Mouse (Mus musculus): ENCODE data around the gene Orm3. TPM values are rescaled to one million over a fixed set of nuclear protein-coding genes. Genes with fewer than 3 reads are reported as not detected.

Gene Orm3
- polyA plus RNA-seq, 1 experiment from 2014 or later, result not detected

DNA sequence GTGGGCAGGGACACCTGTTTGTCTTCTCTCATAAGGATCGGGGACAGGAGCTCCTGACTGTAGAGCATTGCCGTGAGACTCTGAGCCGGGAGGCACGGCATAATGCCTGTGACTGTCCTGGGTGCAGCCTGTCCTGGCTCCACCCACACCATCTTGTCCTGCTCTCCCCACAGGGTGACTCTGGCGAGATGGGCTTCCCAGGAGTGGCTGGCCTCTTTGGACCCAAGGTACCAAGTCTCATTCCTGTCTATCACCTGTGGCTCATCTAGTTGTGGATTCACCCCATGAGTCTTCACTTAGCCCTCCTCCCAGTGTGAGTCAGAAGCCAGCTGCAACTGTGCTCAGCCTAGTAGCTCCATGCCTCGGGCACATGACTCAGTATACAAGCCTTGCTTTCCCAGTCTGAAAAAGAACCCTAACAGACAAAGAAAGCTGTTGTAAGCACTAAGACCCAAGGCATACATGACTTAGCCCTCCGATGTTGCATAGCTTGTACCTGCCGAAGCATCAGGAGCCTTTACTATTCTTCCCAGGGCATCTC is 32.6 kb upstream of the Orm3 start:
- ATAC-seq (ENCODE audit: low read depth), result no peak
- Histone ChIP-seq H3K27ac (replicated peaks; ENCODE audit: low read depth, low read length) (no peak overlapping the region), H3K4me1 (ENCODE audit: control insufficient read depth, insufficient read depth, low read length) (no peaks in the 10 kb centered on the region), H3K4me3 (ENCODE audit: low read depth, low read length) (no peak overlapping the region), H3K36me3 (ENCODE audit: control insufficient read depth, insufficient read depth, low read length) (peaks cover 79% of the 10 kb centered on the region), H3K4me2 (ENCODE audit: low read depth, low read length) (no peak overlapping the region), H3K9me3 (ENCODE audit: control insufficient read depth, low read length) (no peaks in the 10 kb centered on the region), H3K9ac (ENCODE audit: low read depth, low read length) (no peak overlapping the region), H3K27me3 (replicated peaks; ENCODE audit: control insufficient read depth, insufficient read depth, low read length) (no peaks in the 10 kb centered on the region)
- DNase-seq (ENCODE audit: low spot score), result no peak
- 71% methylated on average over 8 of the region's 8 CpGs for WGBS

DNA sequence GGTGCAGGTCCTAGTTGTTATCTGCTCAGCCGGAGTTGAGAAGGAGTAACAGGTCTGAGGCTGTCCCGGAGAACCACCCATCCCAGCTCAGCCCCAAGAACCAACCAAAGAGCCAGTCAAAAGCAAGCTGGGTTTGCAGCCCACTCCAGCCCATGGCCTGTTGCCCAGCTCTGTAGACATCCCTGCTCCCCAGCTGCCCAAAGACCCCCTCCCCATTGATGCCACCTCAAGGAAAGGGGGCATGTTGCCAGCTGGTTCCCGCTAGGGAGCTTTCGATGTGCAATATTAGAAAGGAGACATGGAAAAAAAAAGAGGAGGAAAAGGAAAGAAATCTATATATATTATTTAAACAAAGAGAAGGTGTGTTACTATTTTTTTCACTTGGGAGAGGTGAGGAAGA is 22.6 kb upstream of the Orm3 start:
- DNase-seq (ENCODE audit: low spot score) (no peak), ATAC-seq (ENCODE audit: low read depth) (no peak)
- Histone ChIP-seq H3K9ac (ENCODE audit: low read depth, low read length) (no peak overlapping the region), H3K4me1 (ENCODE audit: control insufficient read depth, insufficient read depth, low read length) (no peaks in the 10 kb centered on the region), H3K27me3 (replicated peaks; ENCODE audit: control insufficient read depth, insufficient read depth, low read length) (no peaks in the 10 kb centered on the region), H3K4me3 (ENCODE audit: low read depth, low read length) (no peak overlapping the region), H3K27ac (replicated peaks; ENCODE audit: low read depth, low read length) (no peak overlapping the region), H3K9me3 (ENCODE audit: control insufficient read depth, low read length) (no peaks in the 10 kb centered on the region), H3K4me2 (ENCODE audit: low read depth, low read length) (no peak overlapping the region), H3K36me3 (ENCODE audit: control insufficient read depth, insufficient read depth, low read length) (peaks cover 56% of the 10 kb centered on the region)
- WGBS, result 87% methylated on average over 4 of the region's 4 CpGs

DNA sequence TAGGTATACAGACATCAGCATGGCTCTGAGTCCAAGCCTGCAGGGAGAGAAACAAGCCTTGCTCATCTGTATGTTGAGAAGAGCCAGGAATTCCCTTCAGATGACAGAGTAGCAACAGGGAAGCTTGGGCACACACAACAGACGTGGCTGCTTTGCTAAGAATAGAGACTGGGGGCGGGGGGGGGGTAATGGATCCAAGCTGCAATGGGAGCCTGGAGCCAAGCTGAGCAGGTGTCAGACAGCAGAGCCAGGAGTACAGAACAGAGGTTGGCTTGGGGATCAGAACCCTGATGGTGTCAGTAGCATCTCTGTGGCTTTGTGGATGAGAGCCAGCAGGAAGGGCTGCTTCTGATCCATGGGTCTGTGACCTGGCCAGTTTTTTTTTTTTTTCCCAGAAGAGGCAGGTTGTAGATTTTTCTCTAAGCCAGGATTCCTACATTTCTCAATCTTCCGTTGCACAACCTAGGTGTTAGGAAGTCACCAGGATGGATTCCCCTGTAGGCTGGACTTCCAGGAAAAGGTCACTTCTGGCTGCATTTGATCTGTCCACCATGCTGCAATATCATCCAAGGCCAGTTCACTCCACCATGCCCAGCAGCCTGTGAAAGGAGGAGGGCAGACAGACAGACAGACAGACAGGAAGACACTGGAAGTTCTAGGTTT is 17.4 kb upstream of the Orm3 start:
- DNase-seq (ENCODE audit: low spot score) (no peak), ATAC-seq (ENCODE audit: low read depth) (no peak)
- no peak overlapping the region for H3K9ac ChIP-seq (ENCODE audit: low read depth, low read length)

DNA sequence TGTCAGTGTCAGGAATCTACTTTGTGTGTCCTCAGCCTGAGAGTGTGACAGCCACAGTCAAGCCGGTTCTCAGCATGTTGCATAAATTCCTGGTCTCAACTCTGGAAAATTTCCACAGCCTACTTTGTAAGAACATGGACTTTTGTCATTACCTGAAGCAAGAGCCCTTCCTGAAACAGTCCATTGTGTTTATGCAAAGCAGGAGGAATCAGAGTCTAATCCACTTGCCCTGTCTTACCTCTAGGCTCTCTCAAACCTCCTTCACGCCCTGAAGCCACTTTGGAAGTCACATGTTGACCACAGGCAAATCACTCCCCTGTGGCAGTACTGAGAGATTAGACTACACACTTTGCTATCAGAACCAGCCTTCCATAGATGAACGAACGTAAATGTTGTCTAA is 13.5 kb upstream of the Orm3 start:
- H3K4me3 ChIP-seq (ENCODE audit: low read depth, low read length), result no peak overlapping the region
- H3K27ac ChIP-seq (replicated peaks; ENCODE audit: low read depth, low read length), result no peak overlapping the region
- DNase-seq (ENCODE audit: low spot score), result no peak
- H3K27me3 ChIP-seq (replicated peaks; ENCODE audit: control insufficient read depth, insufficient read depth, low read length), result no peaks in the 10 kb centered on the region
- no peak overlapping the region for H3K9ac ChIP-seq (ENCODE audit: low read depth, low read length)
- no peaks in the 10 kb centered on the region for H3K36me3 ChIP-seq (ENCODE audit: control insufficient read depth, insufficient read depth, low read length)
- 67% methylated on average over 4 of the region's 4 CpGs for WGBS
- no peaks in the 10 kb centered on the region for H3K9me3 ChIP-seq (ENCODE audit: control insufficient read depth, low read length)
- no peak overlapping the region for H3K4me2 ChIP-seq (ENCODE audit: low read depth, low read length)
- no peaks in the 10 kb centered on the region for H3K4me1 ChIP-seq (ENCODE audit: control insufficient read depth, insufficient read depth, low read length)
- ATAC-seq (ENCODE audit: low read depth), result no peak

More for the DNA sequence above, 17.4 kb upstream of the Orm3 start:
- Histone ChIP-seq H3K27ac (replicated peaks; ENCODE audit: low read depth, low read length) (no peak overlapping the region), H3K4me1 (ENCODE audit: control insufficient read depth, insufficient read depth, low read length) (no peaks in the 10 kb centered on the region), H3K36me3 (ENCODE audit: control insufficient read depth, insufficient read depth, low read length) (peaks cover 15% of the 10 kb centered on the region), H3K27me3 (replicated peaks; ENCODE audit: control insufficient read depth, insufficient read depth, low read length) (no peaks in the 10 kb centered on the region), H3K4me2 (ENCODE audit: low read depth, low read length) (no peak overlapping the region), H3K4me3 (ENCODE audit: low read depth, low read length) (no peak overlapping the region), H3K9me3 (ENCODE audit: control insufficient read depth, low read length) (no peaks in the 10 kb centered on the region)
- 53% methylated on average over 3 of the region's 3 CpGs for WGBS

DNA sequence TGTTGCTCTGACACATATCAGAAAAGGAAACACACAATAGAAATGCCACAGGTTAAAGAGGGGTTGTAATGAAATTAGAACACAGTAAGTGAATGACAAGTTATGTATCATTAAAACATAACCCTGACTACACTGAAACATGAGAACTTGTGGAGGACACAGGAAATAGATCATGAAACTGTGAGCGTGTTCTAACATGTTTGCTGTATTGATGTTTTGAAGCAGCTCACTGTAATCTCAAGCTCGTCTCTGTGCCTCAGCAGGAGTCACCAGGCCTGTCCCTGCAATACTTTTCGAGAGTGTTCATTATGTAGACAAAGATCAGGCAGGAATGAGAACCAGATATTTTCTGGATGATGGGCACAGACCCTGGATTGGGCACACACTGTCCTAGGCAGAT is 12.4 kb upstream of the Orm3 start:
- Histone ChIP-seq H3K27me3 (replicated peaks; ENCODE audit: control insufficient read depth, insufficient read depth, low read length) (no peaks in the 10 kb centered on the region), H3K4me2 (ENCODE audit: low read depth, low read length) (no peak overlapping the region), H3K36me3 (ENCODE audit: control insufficient read depth, insufficient read depth, low read length) (no peaks in the 10 kb centered on the region), H3K4me3 (ENCODE audit: low read depth, low read length) (no peak overlapping the region), H3K9ac (ENCODE audit: low read depth, low read length) (no peak overlapping the region), H3K4me1 (ENCODE audit: control insufficient read depth, insufficient read depth, low read length) (no peaks in the 10 kb centered on the region), H3K27ac (replicated peaks; ENCODE audit: low read depth, low read length) (no peak overlapping the region), H3K9me3 (ENCODE audit: control insufficient read depth, low read length) (no peaks in the 10 kb centered on the region)
- DNase-seq (ENCODE audit: low spot score), result no peak
- ATAC-seq (ENCODE audit: low read depth), result no peak
- WGBS, result 36% methylated on average over 3 of the region's 3 CpGs

DNA sequence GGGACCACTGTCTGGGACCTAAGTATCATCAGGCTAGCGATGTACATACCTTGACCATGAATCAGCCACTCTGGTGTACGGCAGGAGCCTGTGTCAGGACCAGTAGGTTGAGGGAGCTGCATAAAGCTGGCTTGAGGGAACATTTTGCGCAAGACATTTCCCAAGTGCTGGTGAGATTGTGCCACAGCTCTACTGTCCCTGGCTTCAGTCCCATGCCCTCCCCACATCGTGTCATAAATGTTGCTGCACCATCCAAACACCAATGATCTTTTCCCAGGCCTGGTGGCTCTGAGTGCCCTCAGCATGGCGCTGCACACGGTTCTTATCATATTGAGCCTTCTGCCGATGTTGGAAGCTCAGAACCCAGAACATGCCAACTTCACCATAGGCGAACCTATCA is 11.7 kb upstream of the Orm3 start, which contains the start of gene Orm1:
TSS of gene Orm1 (plus strand) at position 266 of the 400 bp plus-strand sequence.
- H3K27ac ChIP-seq (replicated peaks; ENCODE audit: low read depth, low read length), result no peak within 1 kb of the TSS
- H3K9me3 ChIP-seq (ENCODE audit: control insufficient read depth, low read length), result no peaks in the 10 kb centered on the region
- H3K36me3 ChIP-seq (ENCODE audit: control insufficient read depth, insufficient read depth, low read length), result no peaks in the 10 kb centered on the region
- H3K4me2 ChIP-seq (ENCODE audit: low read depth, low read length), result no peak within 1 kb of the TSS
- 91% methylated on average over 8 of the region's 8 CpGs for WGBS
- H3K9ac ChIP-seq (ENCODE audit: low read depth, low read length), result no peak within 1 kb of the TSS
- no peak within 1 kb of the TSS for H3K4me3 ChIP-seq (ENCODE audit: low read depth, low read length)
- H3K27me3 ChIP-seq (replicated peaks; ENCODE audit: control insufficient read depth, insufficient read depth, low read length), result no peaks in the 10 kb centered on the region
- ATAC-seq (ENCODE audit: low read depth) (no peak), DNase-seq (ENCODE audit: low spot score) (no peak)
- no peaks in the 10 kb centered on the region for H3K4me1 ChIP-seq (ENCODE audit: control insufficient read depth, insufficient read depth, low read length)

DNA sequence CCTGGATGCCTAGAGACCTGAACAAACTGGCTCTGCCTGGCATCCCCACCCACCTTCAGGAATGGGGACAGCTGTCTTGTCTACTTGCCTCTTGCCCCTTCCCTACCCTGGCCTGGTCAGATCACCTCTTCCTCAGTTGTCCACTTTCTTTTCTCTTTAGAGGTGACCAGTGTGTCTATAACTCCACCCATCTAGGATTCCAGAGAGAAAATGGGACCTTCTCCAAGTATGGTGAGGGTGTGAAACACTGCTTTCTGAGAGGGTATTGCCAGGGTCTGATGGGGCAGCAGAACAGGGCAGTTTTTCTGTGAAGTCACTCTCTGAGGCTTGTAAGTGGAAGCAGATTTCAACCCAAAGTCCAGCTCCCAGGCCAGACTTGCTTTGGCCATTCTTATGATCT is 10.7 kb upstream of the Orm3 start:
- ATAC-seq (ENCODE audit: low read depth) (no peak), DNase-seq (ENCODE audit: low spot score) (no peak)
- no peak overlapping the region for H3K9ac ChIP-seq (ENCODE audit: low read depth, low read length)
- H3K36me3 ChIP-seq (ENCODE audit: control insufficient read depth, insufficient read depth, low read length), result no peaks in the 10 kb centered on the region
- no peak overlapping the region for H3K27ac ChIP-seq (replicated peaks; ENCODE audit: low read depth, low read length)
- no peaks in the 10 kb centered on the region for H3K4me1 ChIP-seq (ENCODE audit: control insufficient read depth, insufficient read depth, low read length)
- H3K27me3 ChIP-seq (replicated peaks; ENCODE audit: control insufficient read depth, insufficient read depth, low read length), result no peaks in the 10 kb centered on the region
- no peak overlapping the region for H3K4me2 ChIP-seq (ENCODE audit: low read depth, low read length)
- H3K9me3 ChIP-seq (ENCODE audit: control insufficient read depth, low read length), result no peaks in the 10 kb centered on the region
- no peak overlapping the region for H3K4me3 ChIP-seq (ENCODE audit: low read depth, low read length)

DNA sequence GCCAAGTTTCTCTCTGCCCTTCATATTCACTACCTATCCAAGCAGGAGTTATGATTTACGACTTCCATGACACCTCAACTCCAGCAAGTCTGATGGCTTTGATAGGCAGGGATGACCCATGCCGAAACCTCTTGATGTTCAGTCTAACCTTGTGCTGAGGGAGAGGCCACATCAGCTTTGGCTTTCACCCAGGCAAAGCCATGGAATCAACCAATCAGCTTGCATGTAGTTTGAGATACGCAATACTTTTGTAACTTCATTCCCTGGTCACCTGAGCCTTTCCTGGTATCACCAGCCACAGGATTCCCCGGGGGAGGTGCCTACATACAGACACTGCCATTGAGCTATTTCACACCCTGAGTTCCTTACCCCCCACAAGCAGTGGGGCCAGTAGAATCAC is 9.3 kb upstream of the Orm3 start:
- no peak for ATAC-seq (ENCODE audit: low read depth)
- no peaks in the 10 kb centered on the region for H3K9me3 ChIP-seq (ENCODE audit: control insufficient read depth, low read length)
- no peak overlapping the region for H3K9ac ChIP-seq (ENCODE audit: low read depth, low read length)
- H3K36me3 ChIP-seq (ENCODE audit: control insufficient read depth, insufficient read depth, low read length), result no peaks in the 10 kb centered on the region
- 70% methylated on average over 4 of the region's 4 CpGs for WGBS
- DNase-seq (ENCODE audit: low spot score), result no peak
- no peak overlapping the region for H3K27ac ChIP-seq (replicated peaks; ENCODE audit: low read depth, low read length)
- H3K4me3 ChIP-seq (ENCODE audit: low read depth, low read length), result no peak overlapping the region
- no peak overlapping the region for H3K4me2 ChIP-seq (ENCODE audit: low read depth, low read length)
- no peaks in the 10 kb centered on the region for H3K27me3 ChIP-seq (replicated peaks; ENCODE audit: control insufficient read depth, insufficient read depth, low read length)
- no peaks in the 10 kb centered on the region for H3K4me1 ChIP-seq (ENCODE audit: control insufficient read depth, insufficient read depth, low read length)

DNA sequence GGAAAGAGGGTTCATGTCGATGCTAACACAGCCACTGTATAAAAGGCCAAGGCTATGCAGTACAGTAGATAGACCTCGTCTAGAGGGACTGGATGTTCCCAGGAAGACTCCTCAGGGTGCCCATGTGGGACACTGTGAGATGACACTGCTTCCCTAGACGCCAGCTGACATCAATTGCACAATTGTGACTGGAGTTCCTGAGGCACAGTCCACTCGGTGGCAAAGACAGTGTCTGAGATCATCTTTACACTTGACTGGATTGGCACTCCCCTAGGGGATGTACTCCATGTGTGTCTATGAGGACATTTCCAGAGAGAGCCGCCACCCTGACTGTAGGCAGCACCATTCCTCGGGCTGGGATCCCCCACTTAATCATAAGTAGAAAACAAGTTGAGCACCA is 7.4 kb upstream of the Orm3 start:
- 73% methylated on average over 6 of the region's 6 CpGs for WGBS
- Histone ChIP-seq H3K36me3 (ENCODE audit: control insufficient read depth, insufficient read depth, low read length) (no peaks in the 10 kb centered on the region), H3K27me3 (replicated peaks; ENCODE audit: control insufficient read depth, insufficient read depth, low read length) (no peaks in the 10 kb centered on the region), H3K4me3 (ENCODE audit: low read depth, low read length) (no peak overlapping the region), H3K4me1 (ENCODE audit: control insufficient read depth, insufficient read depth, low read length) (no peaks in the 10 kb centered on the region), H3K9me3 (ENCODE audit: control insufficient read depth, low read length) (no peaks in the 10 kb centered on the region), H3K4me2 (ENCODE audit: low read depth, low read length) (no peak overlapping the region), H3K9ac (ENCODE audit: low read depth, low read length) (no peak overlapping the region), H3K27ac (replicated peaks; ENCODE audit: low read depth, low read length) (no peak overlapping the region)
- ATAC-seq (ENCODE audit: low read depth) (no peak), DNase-seq (ENCODE audit: low spot score) (no peak)

Measured in embryonic facial prominence, embryonic 14.5 days (tissue).